Mouse (Mus musculus): ENCODE measurements at regions not wholly inside any gene's neighbourhood (a gene's known extent, or its start where the extent isn't known, plus 50 kb on each side); places are given as distances from the start of the nearest gene placed in this dataset.
A peak's percentile ranks its signal among the peaks of the same experiment; 100 is the strongest.

GRCm38 (mm10) chr11:45750249-45750648 is 101.6 kb upstream of the Clint1 start:
- Histone ChIP-seq H3K4me2 (ENCODE audit: low read depth, low read length, poor library complexity, severe bottlenecking) (no peak overlapping the region), H3K36me3 (ENCODE audit: insufficient read depth, low read length) (no peaks in the 10 kb centered on the region), H3K4me3 (ENCODE audit: low read depth, low read length) (no peak overlapping the region), H3K27me3 (ENCODE audit: insufficient read depth, low read length) (no peaks in the 10 kb centered on the region), H3K9me3 (ENCODE audit: low read length) (no peaks in the 10 kb centered on the region), H3K9ac (replicated peaks; ENCODE audit: low read length, poor library complexity, severe bottlenecking) (no peak overlapping the region), H3K4me1 (ENCODE audit: insufficient read depth, low read length) (no peaks in the 10 kb centered on the region), H3K27ac (ENCODE audit: low read depth, low read length) (no peak overlapping the region)
- 73% methylated on average over 2 of the region's 2 CpGs for WGBS
- TF ChIP-seq CTCF (IDR thresholded peaks at IDR 0.05) = no peak
- DNase-seq (ENCODE audit: low spot score) (no peak), ATAC-seq (ENCODE audit: low FRiP score) (no peak)

- Histone ChIP-seq H3K4me1 (ENCODE audit: insufficient read depth, low read length) (no peaks in the 10 kb centered on the region), H3K4me2 (ENCODE audit: low read depth, low read length, poor library complexity, severe bottlenecking) (no peak overlapping the region), H3K27ac (ENCODE audit: low read depth, low read length) (no peak overlapping the region), H3K9ac (replicated peaks; ENCODE audit: low read length, poor library complexity, severe bottlenecking) (no peak overlapping the region), H3K27me3 (ENCODE audit: insufficient read depth, low read length) (no peaks in the 10 kb centered on the region), H3K4me3 (ENCODE audit: low read depth, low read length) (no peak overlapping the region), H3K36me3 (ENCODE audit: insufficient read depth, low read length) (no peaks in the 10 kb centered on the region), H3K9me3 (ENCODE audit: low read length) (no peaks in the 10 kb centered on the region)
- DNase-seq (ENCODE audit: low spot score) (peak; percentile 69), ATAC-seq (ENCODE audit: low FRiP score) (no peak)
- WGBS = 34% methylated on average over 1 of the region's 1 CpGs
- peak; percentile 85 for TF ChIP-seq CTCF (IDR thresholded peaks at IDR 0.05)
Observed at GRCm38 (mm10) chr11:45752237-45752636, 99.6 kb upstream of the Clint1 start.

- TF ChIP-seq CTCF (IDR thresholded peaks at IDR 0.05) = no peak
- ATAC-seq (ENCODE audit: low FRiP score) = no peak
- no peak for DNase-seq (ENCODE audit: low spot score)
- Histone ChIP-seq H3K9me3 (ENCODE audit: low read length) (no peaks in the 10 kb centered on the region), H3K27ac (ENCODE audit: low read depth, low read length) (no peak overlapping the region), H3K27me3 (ENCODE audit: insufficient read depth, low read length) (no peaks in the 10 kb centered on the region), H3K4me1 (ENCODE audit: insufficient read depth, low read length) (no peaks in the 10 kb centered on the region), H3K4me2 (ENCODE audit: low read depth, low read length, poor library complexity, severe bottlenecking) (no peak overlapping the region), H3K4me3 (ENCODE audit: low read depth, low read length) (no peak overlapping the region), H3K9ac (replicated peaks; ENCODE audit: low read length, poor library complexity, severe bottlenecking) (no peak overlapping the region), H3K36me3 (ENCODE audit: insufficient read depth, low read length) (no peaks in the 10 kb centered on the region)
- whole genome bisulfite sequencing = 63% methylated on average over 2 of the region's 2 CpGs
Observed at GRCm38 (mm10) chr11:45752791-45753190, 99.1 kb upstream of the Clint1 start.

- 54% methylated on average over 4 of the region's 4 CpGs for WGBS
- no peaks in the 10 kb centered on the region for H3K4me1 ChIP-seq (ENCODE audit: insufficient read depth, low read length)
- H3K9ac ChIP-seq (replicated peaks; ENCODE audit: low read length, poor library complexity, severe bottlenecking) = no peak overlapping the region
- ATAC-seq (ENCODE audit: low FRiP score) (no peak; the same call in 1 of the 2 replicates), DNase-seq (ENCODE audit: low spot score) (peak; percentile 80)
- no peaks in the 10 kb centered on the region for H3K36me3 ChIP-seq (ENCODE audit: insufficient read depth, low read length)
- 0 out of 2 replicates have a peak overlapping the region, but pooled peaks have one; percentile 26 for H3K27ac ChIP-seq (ENCODE audit: low read depth, low read length)
- no peak for TF ChIP-seq CTCF (IDR thresholded peaks at IDR 0.05)
- H3K4me3 ChIP-seq (ENCODE audit: low read depth, low read length) = no peak overlapping the region
- H3K4me2 ChIP-seq (ENCODE audit: low read depth, low read length, poor library complexity, severe bottlenecking) = no peak overlapping the region
- no peaks in the 10 kb centered on the region for H3K27me3 ChIP-seq (ENCODE audit: insufficient read depth, low read length)
- H3K9me3 ChIP-seq (ENCODE audit: low read length) = no peaks in the 10 kb centered on the region
Observed at GRCm38 (mm10) chr11:45767081-45767480, 84.8 kb upstream of the Clint1 start.

GRCm38 (mm10) chr11:45782435-45782834 is 69.4 kb upstream of the Clint1 start:
- DNase-seq (ENCODE audit: low spot score) (no peak), ATAC-seq (ENCODE audit: low FRiP score) (no peak)
- no peaks in the 10 kb centered on the region for H3K36me3 ChIP-seq (ENCODE audit: insufficient read depth, low read length)
- H3K4me2 ChIP-seq (ENCODE audit: low read depth, low read length, poor library complexity, severe bottlenecking) = no peak overlapping the region
- no peak for TF ChIP-seq CTCF (IDR thresholded peaks at IDR 0.05)
- no peak overlapping the region for H3K9ac ChIP-seq (replicated peaks; ENCODE audit: low read length, poor library complexity, severe bottlenecking)
- no peak overlapping the region for H3K4me3 ChIP-seq (ENCODE audit: low read depth, low read length)
- H3K27ac ChIP-seq (ENCODE audit: low read depth, low read length) = no peak overlapping the region
- H3K4me1 ChIP-seq (ENCODE audit: insufficient read depth, low read length) = no peaks in the 10 kb centered on the region
- no peaks in the 10 kb centered on the region for H3K9me3 ChIP-seq (ENCODE audit: low read length)
- WGBS = 89% methylated on average over 4 of the region's 4 CpGs
- H3K27me3 ChIP-seq (ENCODE audit: insufficient read depth, low read length) = no peaks in the 10 kb centered on the region

- no peak for DNase-seq (ENCODE audit: low spot score)
- H3K4me3 ChIP-seq (ENCODE audit: low read depth, low read length) = no peak overlapping the region
- ATAC-seq (ENCODE audit: low FRiP score) = no peak
- H3K9ac ChIP-seq (replicated peaks; ENCODE audit: low read length, poor library complexity, severe bottlenecking) = no peak overlapping the region
- no peak overlapping the region for H3K27ac ChIP-seq (ENCODE audit: low read depth, low read length)
- H3K4me1 ChIP-seq (ENCODE audit: insufficient read depth, low read length) = no peaks in the 10 kb centered on the region
- no peaks in the 10 kb centered on the region for H3K27me3 ChIP-seq (ENCODE audit: insufficient read depth, low read length)
- H3K9me3 ChIP-seq (ENCODE audit: low read length) = no peaks in the 10 kb centered on the region
- no peaks in the 10 kb centered on the region for H3K36me3 ChIP-seq (ENCODE audit: insufficient read depth, low read length)
- H3K4me2 ChIP-seq (ENCODE audit: low read depth, low read length, poor library complexity, severe bottlenecking) = no peak overlapping the region
- 77% methylated on average over 9 of the region's 9 CpGs for WGBS
- no peak for TF ChIP-seq CTCF (IDR thresholded peaks at IDR 0.05)
Observed at GRCm38 (mm10) chr11:45785806-45786205, 66.0 kb upstream of the Clint1 start.

Data from midbrain, postnatal 0 days (tissue).